Mouse (Mus musculus): Measurements from ENCODE around the gene Cacna2d2. TPM values are rescaled to one million over a fixed set of nuclear protein-coding genes. Genes with fewer than 3 reads are reported as not detected.

Cacna2d2 gene
- total RNA-seq, 1 experiment from 2014 or later = 0.37 TPM

GRCm38 (mm10) chr9:107400060-107400511, 674 bp downstream of the Cacna2d2 start:
- ATAC-seq (replicated peaks; ENCODE audit: low read depth, poor library complexity, severe bottlenecking) = no peak

- no peak for ATAC-seq (replicated peaks; ENCODE audit: low read depth, poor library complexity, severe bottlenecking)
These were observed 1.4 kb downstream of the Cacna2d2 start for GRCm38 (mm10) chr9:107400666-107401285.

- ATAC-seq (replicated peaks; ENCODE audit: low read depth, poor library complexity, severe bottlenecking) = no peak
These were observed 3.7 kb downstream of the Cacna2d2 start for GRCm38 (mm10) chr9:107403116-107403515.

GRCm38 (mm10) chr9:107409449-107409848, 10.0 kb downstream of the Cacna2d2 start:
- no peak for ATAC-seq (replicated peaks; ENCODE audit: low read depth, poor library complexity, severe bottlenecking)

GRCm38 (mm10) chr9:107417106-107417505, 17.7 kb downstream of the Cacna2d2 start:
- no peak for ATAC-seq (replicated peaks; ENCODE audit: low read depth, poor library complexity, severe bottlenecking)

GRCm38 (mm10) chr9:107419491-107420244, 20.3 kb downstream of the Cacna2d2 start:
- ATAC-seq (replicated peaks; ENCODE audit: low read depth, poor library complexity, severe bottlenecking) = no peak

- no peak for ATAC-seq (replicated peaks; ENCODE audit: low read depth, poor library complexity, severe bottlenecking)
These were observed 21.5 kb downstream of the Cacna2d2 start for GRCm38 (mm10) chr9:107420898-107421297.

GRCm38 (mm10) chr9:107422878-107423277, 23.5 kb downstream of the Cacna2d2 start:
- no peak for ATAC-seq (replicated peaks; ENCODE audit: low read depth, poor library complexity, severe bottlenecking)

- no peak for ATAC-seq (replicated peaks; ENCODE audit: low read depth, poor library complexity, severe bottlenecking)
These were observed 25.2 kb downstream of the Cacna2d2 start for GRCm38 (mm10) chr9:107424485-107425175.

- ATAC-seq (replicated peaks; ENCODE audit: low read depth, poor library complexity, severe bottlenecking) = no peak
These were observed 28.5 kb downstream of the Cacna2d2 start for GRCm38 (mm10) chr9:107427876-107428275.

GRCm38 (mm10) chr9:107428451-107429186, 29.2 kb downstream of the Cacna2d2 start:
- no peak for ATAC-seq (replicated peaks; ENCODE audit: low read depth, poor library complexity, severe bottlenecking)

- no peak for ATAC-seq (replicated peaks; ENCODE audit: low read depth, poor library complexity, severe bottlenecking)
These were observed 31.0 kb downstream of the Cacna2d2 start for GRCm38 (mm10) chr9:107430445-107430844.

- ATAC-seq (replicated peaks; ENCODE audit: low read depth, poor library complexity, severe bottlenecking) = no peak
These were observed 33.1 kb downstream of the Cacna2d2 start for GRCm38 (mm10) chr9:107432546-107432945.

GRCm38 (mm10) chr9:107434851-107435250, 35.4 kb downstream of the Cacna2d2 start:
- no peak for ATAC-seq (replicated peaks; ENCODE audit: low read depth, poor library complexity, severe bottlenecking)

GRCm38 (mm10) chr9:107435285-107435684, 35.9 kb downstream of the Cacna2d2 start:
- ATAC-seq (replicated peaks; ENCODE audit: low read depth, poor library complexity, severe bottlenecking) = no peak

GRCm38 (mm10) chr9:107442891-107443290, 43.5 kb downstream of the Cacna2d2 start:
- ATAC-seq (replicated peaks; ENCODE audit: low read depth, poor library complexity, severe bottlenecking) = no peak

- no peak for ATAC-seq (replicated peaks; ENCODE audit: low read depth, poor library complexity, severe bottlenecking)
These were observed 43.9 kb downstream of the Cacna2d2 start for GRCm38 (mm10) chr9:107443324-107443723.

- ATAC-seq (replicated peaks; ENCODE audit: low read depth, poor library complexity, severe bottlenecking) = no peak
These were observed 45.6 kb downstream of the Cacna2d2 start for GRCm38 (mm10) chr9:107445011-107445471.

GRCm38 (mm10) chr9:107448805-107449517, 49.5 kb downstream of the Cacna2d2 start:
- no peak for ATAC-seq (replicated peaks; ENCODE audit: low read depth, poor library complexity, severe bottlenecking)

- no peak for ATAC-seq (replicated peaks; ENCODE audit: low read depth, poor library complexity, severe bottlenecking)
These were observed 52.0 kb downstream of the Cacna2d2 start for GRCm38 (mm10) chr9:107451400-107451799.

Measured in common myeloid progenitor, adult 5-6 weeks (primary cell).